Mouse (Mus musculus): ENCODE results near the gene Focad.

GRCm38 (mm10) chr4:88218286-88218685 lies 123.9 kb downstream of the Focad start:
- TF ChIP-seq EP300 (IDR thresholded peaks at IDR 0.05; ENCODE audit: insufficient read depth, low read depth, low read length) = no peak
- no peak for TF ChIP-seq CTCF (IDR thresholded peaks at IDR 0.05; ENCODE audit: low read depth, low read length)
- no peak for TF ChIP-seq POLR2A (IDR thresholded peaks at IDR 0.05; ENCODE audit: insufficient read depth, low read length)

Measured in ES-Bruce4 (cell line).